ENCODE assay signal across 8 mouse cellular contexts in the genomic region with DNA sequence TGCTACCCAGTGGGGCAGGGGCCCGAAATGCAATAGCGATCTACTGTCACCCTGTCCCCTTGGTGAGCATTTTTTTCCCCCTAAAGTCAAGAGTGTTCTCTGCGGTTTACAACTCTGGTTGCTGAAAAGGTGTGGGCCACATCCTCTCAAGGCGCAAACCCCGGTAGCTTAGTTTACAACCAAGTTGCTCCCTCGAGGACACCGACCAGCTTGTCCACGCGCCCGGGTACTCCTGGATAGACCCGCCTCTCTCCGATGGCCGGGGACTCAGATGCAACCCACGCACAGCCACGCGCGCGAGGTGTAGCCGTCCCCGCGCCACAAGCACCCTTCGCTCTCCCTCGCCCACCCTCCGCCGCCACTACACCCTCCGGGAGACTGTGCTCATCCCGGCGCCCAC. TPM values are rescaled to one million over a fixed set of nuclear protein-coding genes. Genes with fewer than 3 reads are reported as not detected.
DNase-seq lines count a peak whose midpoint lies in the region; ATAC-seq and TF ChIP-seq lines count a peak whose summit lies in the region.

No protein-coding gene starts in this region.

- no peaks in the 10 kb centered on the region for H3K36me3 ChIP-seq in kidney, embryonic 14.5 days (ENCODE audit: control insufficient read depth, insufficient read depth, low read length)
- H3K36me3 ChIP-seq in hindbrain, embryonic 13.5 days = no peaks in the 10 kb centered on the region
- H3K36me3 ChIP-seq in macrophage (ENCODE audit: inconsistent target) = no peaks in the 10 kb centered on the region

- no peaks in the 10 kb centered on the region for H3K27me3 ChIP-seq in kidney, embryonic 14.5 days (ENCODE audit: control insufficient read depth, insufficient read depth, low read length)
- H3K27me3 ChIP-seq in hindbrain, embryonic 13.5 days = peaks cover 9% of the 10 kb centered on the region; the same call in 1 of the 2 replicates

- 0 out of 2 replicates have a peak overlapping the region, but pooled peaks have one; percentile 47 for H3K27ac ChIP-seq in kidney, embryonic 14.5 days (ENCODE audit: low read depth, low read length)
- H3K27ac ChIP-seq in bone marrow, adult 2 months (ENCODE audit: control insufficient read depth, insufficient read depth, low read depth, low read length, poor library complexity) = peak overlapping the region; percentile 77
- H3K27ac ChIP-seq in hindbrain, embryonic 13.5 days = peak overlapping the region; percentile 66
- H3K27ac ChIP-seq in macrophage = peak overlapping the region; percentile 77

- 2% methylated on average over 28 of the region's 28 CpGs for WGBS in kidney, embryonic 14.5 days
- WGBS in bone marrow, adult 2 months = under 1% methylated on average over 28 of the region's 28 CpGs
- 3% methylated on average over 27 of the region's 28 CpGs for WGBS in hindbrain, embryonic 13.5 days
- WGBS in macrophage (ENCODE audit: missing documents) = 2% methylated on average over 28 of the region's 28 CpGs

- no peak for TF ChIP-seq POLR2A in bone marrow, adult 2 months (IDR thresholded peaks at IDR 0.05; ENCODE audit: borderline replicate concordance, control insufficient read depth, low read depth, low read length)

- H3K9ac ChIP-seq in kidney, embryonic 14.5 days (ENCODE audit: low read depth, low read length) = peak overlapping the region; percentile 81
- H3K9ac ChIP-seq in hindbrain, embryonic 13.5 days = peak overlapping the region; percentile 75

- no peak for ATAC-seq in kidney, embryonic 14.5 days (ENCODE audit: low FRiP score, low TSS enrichment)
- no peak; the same call in 1 of the 2 replicates for ATAC-seq in hindbrain, embryonic 13.5 days (ENCODE audit: low FRiP score)

- DNase-seq in kidney, adult 18-20 months = no peak
- peak; percentile 65 for DNase-seq in thymus, postnatal 25 days
- no peak for DNase-seq in urinary bladder, adult 2 months (ENCODE audit: low spot score)
- DNase-seq in gastrocnemius, postnatal 10 days = no peak

- no peaks in the 10 kb centered on the region for H3K9me3 ChIP-seq in kidney, embryonic 14.5 days (ENCODE audit: control insufficient read depth, low read length)
- H3K9me3 ChIP-seq in hindbrain, embryonic 13.5 days = no peaks in the 10 kb centered on the region

- peak overlapping the region; percentile 94 for H3K4me2 ChIP-seq in kidney, embryonic 14.5 days (replicated peaks; ENCODE audit: low read depth, low read length)
- peak overlapping the region; percentile 73 for H3K4me2 ChIP-seq in hindbrain, embryonic 13.5 days

- H3K79me2 ChIP-seq in macrophage (ENCODE audit: inconsistent target) = peaks cover 52% of the 10 kb centered on the region

- peaks cover 11% of the 10 kb centered on the region for H3K4me1 ChIP-seq in kidney, embryonic 14.5 days (ENCODE audit: control insufficient read depth, insufficient read depth, low read length)
- H3K4me1 ChIP-seq in bone marrow, adult 2 months (ENCODE audit: control insufficient read depth, insufficient read depth, low read length) = peaks cover 4% of the 10 kb centered on the region
- H3K4me1 ChIP-seq in hindbrain, embryonic 13.5 days (replicated peaks) = peaks cover 16% of the 10 kb centered on the region

- TF ChIP-seq CTCF in bone marrow, adult 2 months (IDR thresholded peaks at IDR 0.05; ENCODE audit: control insufficient read depth, insufficient read depth, low read length) = no peak

- H3K4me3 ChIP-seq in kidney, embryonic 14.5 days (ENCODE audit: low read length) = peak overlapping the region; percentile 73
- H3K4me3 ChIP-seq in bone marrow, adult 2 months (replicated peaks; ENCODE audit: control insufficient read depth, low read depth, low read length) = peak overlapping the region; percentile 71
- H3K4me3 ChIP-seq in hindbrain, embryonic 13.5 days = peak overlapping the region; percentile 61
- H3K4me3 ChIP-seq in macrophage (ENCODE audit: inconsistent target) = peak overlapping the region; percentile 77

RNA-seq across cellular contexts. Expression of a gene that starts 0.4 kb away (rescaled TPM):
- polyA plus RNA-seq in kidney, embryonic 14.5 days (2014; fragmentation: Nextera tagmentation; extraction: Ambion mirVana) = 25.1 and 26.0 TPM in 2 replicates
- polyA plus RNA-seq in bone marrow, adult 2 months (2011; ENCODE audit: insufficient read depth, insufficient read length, low replicate concordance, missing spikeins) = 6.6 and 12.2 TPM in 2 replicates
- polyA plus RNA-seq in hindbrain, embryonic 13.5 days (2015; fragmentation: Nextera tagmentation; extraction: Ambion mirVana) = 10.3 and 14.3 TPM in 2 replicates
- 100 to 1,000 TPM in 8 of 26 experiments, 10 to 100 TPM in 18; 19.8 to 170 (median 74.5) TPM for total RNA-seq in macrophage (2018; cell fraction: chromatin; rRNA removed)
- total RNA-seq in macrophage (2018; cell fraction: cytosol; rRNA removed) = 100 to 1,000 TPM in 9 of 26 experiments, 10 to 100 TPM in 17; 38.0 to 139 (median 90.4) TPM
- total RNA-seq in macrophage (2018; cell fraction: nucleus; rRNA removed) = 100 to 1,000 TPM in 12 of 26 experiments, 10 to 100 TPM in 14; 31.4 to 206 (median 98.5) TPM
- polyA plus RNA-seq in macrophage (2018) = 61.1 to 168 TPM (median 87.5 TPM) in 3 replicates
- 12.6 and 14.9 TPM in 2 replicates for polyA plus RNA-seq in urinary bladder, adult 2 months (2012; rRNA removed)
- total RNA-seq in gastrocnemius, postnatal 10 days (2021) = 1 to 10 TPM; 2.3 to 3.6 TPM

RNA-seq across cellular contexts. Expression of a gene that starts 50.5 kb away (rescaled TPM):
- 38.5 and 41.3 TPM in 2 replicates for polyA plus RNA-seq in kidney, embryonic 14.5 days (2014; fragmentation: Nextera tagmentation; extraction: Ambion mirVana)
- 31.4 and 40.7 TPM in 2 replicates for polyA plus RNA-seq in bone marrow, adult 2 months (2011; ENCODE audit: insufficient read depth, insufficient read length, low replicate concordance, missing spikeins)
- 23.1 and 24.1 TPM in 2 replicates for polyA plus RNA-seq in hindbrain, embryonic 13.5 days (2015; fragmentation: Nextera tagmentation; extraction: Ambion mirVana)
- total RNA-seq in macrophage (2018; cell fraction: chromatin; rRNA removed) = 100 to 1,000 TPM in 2 of 26 experiments, 10 to 100 TPM in 24; 33.5 to 108 (median 60.6) TPM
- total RNA-seq in macrophage (2018; cell fraction: cytosol; rRNA removed) = 10 to 100 TPM; 41.1 to 67.8 (median 52.0) TPM
- total RNA-seq in macrophage (2018; cell fraction: nucleus; rRNA removed) = 100 to 1,000 TPM in 3 of 26 experiments, 10 to 100 TPM in 23; 40.5 to 114 (median 67.3) TPM
- polyA plus RNA-seq in macrophage (2018) = 43.1 to 52.3 TPM (median 48.8 TPM) in 3 replicates
- polyA plus RNA-seq in urinary bladder, adult 2 months (2012; rRNA removed) = 26.0 and 26.3 TPM in 2 replicates
- total RNA-seq in gastrocnemius, postnatal 10 days (2021) = 10 to 100 TPM; 19.5 to 22.9 TPM
